Mouse (Mus musculus): Measurements from ENCODE around the gene Srgn. TPM values are rescaled to one million over a fixed set of nuclear protein-coding genes. Genes with fewer than 3 reads are reported as not detected.
"Not testable (repeated sequence)": the region's sequence is repeated elsewhere in the genome, so short reads cannot be mapped to it uniquely, and the experiment has no call there.

Gene Srgn
- total RNA-seq, 2 experiments from 2014 or later: 11.2 to 17.2 TPM

- DNase-seq: no peak
Measured at GRCm38 (mm10) chr10:62485878-62486582, 41.2 kb downstream of the Srgn start.

- no peak for DNase-seq
Measured at GRCm38 (mm10) chr10:62481108-62481852, 46.0 kb downstream of the Srgn start.

- no peak for DNase-seq
Measured at GRCm38 (mm10) chr10:62476980-62477379, 50.3 kb downstream of the Srgn start.

GRCm38 (mm10) chr10:62474944-62475343 lies 52.3 kb downstream of the Srgn start:
- DNase-seq: no peak

- no peak for DNase-seq
Measured at GRCm38 (mm10) chr10:62471105-62471504, 56.1 kb downstream of the Srgn start.

GRCm38 (mm10) chr10:62469736-62470135 lies 57.5 kb downstream of the Srgn start:
- DNase-seq: no peak

GRCm38 (mm10) chr10:62461321-62461720 lies 65.9 kb downstream of the Srgn start:
- DNase-seq: no peak

- DNase-seq: not testable (repeated sequence)
Measured at GRCm38 (mm10) chr10:62452001-62452400, 75.2 kb downstream of the Srgn start.

GRCm38 (mm10) chr10:62450280-62450640 lies 77.0 kb downstream of the Srgn start:
- DNase-seq: no peak

GRCm38 (mm10) chr10:62449364-62450279 lies 77.6 kb downstream of the Srgn start, which contains the start of the genes 4930507D05Rik and Supv3l1:
Gene 4930507D05Rik (plus strand): TSS chr10:62449489.
Gene Supv3l1 (minus strand): TSS chr10:62449738.
- peak; percentile 95 for DNase-seq

Other genes with a start within 250 kb of the Srgn start
- 10 to 100 TPM; 17.8 to 22.5 TPM for gene Hk1, start 147.5 kb downstream of the Srgn start, total RNA-seq (2021)
- under 1 TPM; 0.12 to 0.45 TPM for gene Hkdc1, start 105.0 kb downstream of the Srgn start, total RNA-seq (2021)
- under 1 TPM in 1 of 2 experiments, not detected in 1; 0.16 TPM for gene 4930507D05Rik, start 78.0 kb downstream of the Srgn start, total RNA-seq (2021)
- 10 to 100 TPM; 16.7 to 23.9 TPM for gene Supv3l1, start 77.7 kb downstream of the Srgn start, total RNA-seq (2021)
- 10 to 100 TPM; 29.1 to 30.1 TPM for gene Vps26a, start 40.6 kb downstream of the Srgn start, total RNA-seq (2021)
- 10 to 100 TPM; 20.9 to 23.5 TPM for gene Kif1bp, start 51.0 kb upstream of the Srgn start, total RNA-seq (2021)
- gene Ddx21, start 74.8 kb upstream of the Srgn start, total RNA-seq (2021): 10 to 100 TPM; 32.1 to 37.8 TPM
- gene Ddx50, start 123.8 kb upstream of the Srgn start, total RNA-seq (2021): 10 to 100 TPM; 69.5 to 75.6 TPM
- gene Stox1, start 198.7 kb upstream of the Srgn start, total RNA-seq (2021): under 1 TPM; 0.49 to 0.68 TPM

Measured in gastrocnemius, postnatal 10 days (tissue).